Mouse (Mus musculus): ENCODE measurements around the gene Gm21319. TPM values are rescaled to one million over a fixed set of nuclear protein-coding genes. Genes with fewer than 3 reads are reported as not detected.
"Not testable (repeated sequence)": the region's sequence is repeated elsewhere in the genome, so short reads cannot be mapped to it uniquely, and the experiment has no call there.

Gm21319 gene
- not detected in 2 replicates for polyA plus RNA-seq (2016; fragmentation: Nextera tagmentation; extraction: Ambion mirVana)

- H3K27me3 ChIP-seq; H3K4me2 ChIP-seq (replicated peaks); H3K4me3 ChIP-seq; H3K36me3 ChIP-seq; H3K9me3 ChIP-seq (replicated peaks); H3K4me1 ChIP-seq; H3K9ac ChIP-seq; H3K27ac ChIP-seq; ATAC-seq (ENCODE audit: low FRiP score): not testable (repeated sequence)
- 83% methylated on average over 4 of the region's 4 CpGs for WGBS
Observed at GRCm38 (mm10) chr12:87775655-87776054, at the start of gene Gm21319. Gene Gm21319, minus strand, starts transcription at chr12:87775755.

- H3K27me3 ChIP-seq; H3K4me2 ChIP-seq (replicated peaks); H3K36me3 ChIP-seq; H3K4me1 ChIP-seq; ATAC-seq (ENCODE audit: low FRiP score); H3K27ac ChIP-seq; H3K9ac ChIP-seq; H3K9me3 ChIP-seq (replicated peaks); H3K4me3 ChIP-seq: not testable (repeated sequence)
- WGBS, result 81% methylated on average over 3 of the region's 6 CpGs
Observed at GRCm38 (mm10) chr12:87816277-87816676, 40.7 kb upstream of the Gm21319 start, which contains the start of gene BB287469. Gene BB287469, plus strand, starts transcription at chr12:87816577.

- H3K4me3 ChIP-seq; H3K36me3 ChIP-seq; H3K4me1 ChIP-seq; H3K9me3 ChIP-seq (replicated peaks); H3K4me2 ChIP-seq (replicated peaks); H3K27ac ChIP-seq; ATAC-seq (ENCODE audit: low FRiP score); H3K9ac ChIP-seq; H3K27me3 ChIP-seq: not testable (repeated sequence)
- WGBS, result 92% methylated on average over 5 of the region's 5 CpGs
Observed at GRCm38 (mm10) chr12:87797971-87798370, 22.4 kb upstream of the Gm21319 start.

- not testable (repeated sequence) for H3K27me3 ChIP-seq; H3K4me1 ChIP-seq; H3K4me3 ChIP-seq; H3K36me3 ChIP-seq; H3K9ac ChIP-seq; H3K4me2 ChIP-seq (replicated peaks); H3K27ac ChIP-seq; ATAC-seq (ENCODE audit: low FRiP score); H3K9me3 ChIP-seq (replicated peaks)
- 93% methylated on average over 1 of the region's 1 CpGs for WGBS
Observed at GRCm38 (mm10) chr12:87795212-87795611, 19.7 kb upstream of the Gm21319 start, which contains the start of gene Gm21936. Gene Gm21936, plus strand, starts transcription at chr12:87795512.

Other genes with a start within 250 kb of the Gm21319 start
- not detected in 2 replicates for gene Oog1, start 173.1 kb downstream of the Gm21319 start, polyA plus RNA-seq (2016; fragmentation: Nextera tagmentation; extraction: Ambion mirVana)
- not detected in 2 replicates for gene Gm4027, start 156.9 kb downstream of the Gm21319 start, polyA plus RNA-seq (2016; fragmentation: Nextera tagmentation; extraction: Ambion mirVana)
- not detected in 2 replicates for gene Gm16381, start 131.1 kb downstream of the Gm21319 start, polyA plus RNA-seq (2016; fragmentation: Nextera tagmentation; extraction: Ambion mirVana)
- gene Gm21936, start 19.8 kb upstream of the Gm21319 start, polyA plus RNA-seq (2016; fragmentation: Nextera tagmentation; extraction: Ambion mirVana), result not detected in 2 replicates
- not detected in 2 replicates for gene BB287469, start 40.8 kb upstream of the Gm21319 start, polyA plus RNA-seq (2016; fragmentation: Nextera tagmentation; extraction: Ambion mirVana)
- gene Gm2001, start 66.6 kb upstream of the Gm21319 start, polyA plus RNA-seq (2016; fragmentation: Nextera tagmentation; extraction: Ambion mirVana), result not detected in 2 replicates
- not detected in 2 replicates for gene Gm2016, start 98.3 kb upstream of the Gm21319 start, polyA plus RNA-seq (2016; fragmentation: Nextera tagmentation; extraction: Ambion mirVana)
- not detected in 2 replicates for gene Gm2022, start 119.6 kb upstream of the Gm21319 start, polyA plus RNA-seq (2016; fragmentation: Nextera tagmentation; extraction: Ambion mirVana)
- not detected in 2 replicates for gene Gm2035, start 144.1 kb upstream of the Gm21319 start, polyA plus RNA-seq (2016; fragmentation: Nextera tagmentation; extraction: Ambion mirVana)
- not detected in 2 replicates for gene Gm2042, start 178.3 kb upstream of the Gm21319 start, polyA plus RNA-seq (2016; fragmentation: Nextera tagmentation; extraction: Ambion mirVana)
- not detected in 2 replicates for gene Gm2075, start 236.1 kb upstream of the Gm21319 start, polyA plus RNA-seq (2016; fragmentation: Nextera tagmentation; extraction: Ambion mirVana)
- gene Gm6803, start 243.0 kb upstream of the Gm21319 start, polyA plus RNA-seq (2016; fragmentation: Nextera tagmentation; extraction: Ambion mirVana), result not detected in 2 replicates